Mouse (Mus musculus) lung, adult 18-20 months (tissue): ENCODE data around the gene Fam107a.
"Not testable (repeated sequence)": the region's sequence is repeated elsewhere in the genome, so short reads cannot be mapped to it uniquely, and the experiment has no call there.

Source experiments
- DNase-seq, 2 experiments: peaks; one replicate each; pipeline ENCODE4 v3.0.0; 2022; ENCODE audit warnings: mixed read lengths in 2 of 2

Gene Fam107a

GRCm38 (mm10) chr14:8316366-8317193 is 1.2 kb downstream of the Fam107a start:
- DNase-seq: no peak

- no peak for DNase-seq
Measured at GRCm38 (mm10) chr14:8315169-8315568, 2.7 kb downstream of the Fam107a start.

- peak in 1 of 2 experiments; percentile 51 for DNase-seq
Measured at GRCm38 (mm10) chr14:8314536-8314935, 3.3 kb downstream of the Fam107a start.

- no peak for DNase-seq
Measured at GRCm38 (mm10) chr14:8313877-8314276, 3.9 kb downstream of the Fam107a start.

GRCm38 (mm10) chr14:8309621-8310141 is 8.1 kb downstream of the Fam107a start:
- peak; percentile 65 to 83 for DNase-seq

GRCm38 (mm10) chr14:8308650-8309049 is 9.2 kb downstream of the Fam107a start:
- DNase-seq: no peak

- no peak for DNase-seq
Measured at GRCm38 (mm10) chr14:8306884-8307283, 10.9 kb downstream of the Fam107a start.

GRCm38 (mm10) chr14:8305014-8305413 is 12.8 kb downstream of the Fam107a start:
- DNase-seq: peak; percentile 34 to 59

GRCm38 (mm10) chr14:8304082-8304481 is 13.7 kb downstream of the Fam107a start:
- DNase-seq: no peak

GRCm38 (mm10) chr14:8302687-8303086 is 15.1 kb downstream of the Fam107a start:
- DNase-seq: no peak

- DNase-seq: peak; percentile 50 to 62
Measured at GRCm38 (mm10) chr14:8300281-8300680, 17.5 kb downstream of the Fam107a start.

- DNase-seq: peak; percentile 63 to 78
Measured at GRCm38 (mm10) chr14:8297889-8298293, 19.9 kb downstream of the Fam107a start.

GRCm38 (mm10) chr14:8294257-8294656 is 23.6 kb downstream of the Fam107a start:
- no peak for DNase-seq

- DNase-seq: not testable (repeated sequence)
Measured at GRCm38 (mm10) chr14:8286595-8286994, 31.2 kb downstream of the Fam107a start.

- no peak for DNase-seq
Measured at GRCm38 (mm10) chr14:8283784-8284183, 34.0 kb downstream of the Fam107a start.

GRCm38 (mm10) chr14:8271281-8271680 is 46.5 kb downstream of the Fam107a start:
- not testable (repeated sequence) for DNase-seq

- no peak for DNase-seq
Measured at GRCm38 (mm10) chr14:8264378-8264777, 53.4 kb downstream of the Fam107a start.

GRCm38 (mm10) chr14:8262242-8262641 is 55.6 kb downstream of the Fam107a start:
- no peak for DNase-seq

GRCm38 (mm10) chr14:8260214-8260613 is 57.6 kb downstream of the Fam107a start:
- DNase-seq: no peak

- peak in 1 of 2 experiments; percentile 13 for DNase-seq
Measured at GRCm38 (mm10) chr14:8259166-8259565, 58.7 kb downstream of the Fam107a start, which contains the start of gene Acox2. TSS of gene Acox2 (minus strand) at chr14:8259353.

- DNase-seq: peak; percentile 50 to 80
Measured at GRCm38 (mm10) chr14:8258752-8259151, 59.1 kb downstream of the Fam107a start.

GRCm38 (mm10) chr14:8258335-8258627 is 59.5 kb downstream of the Fam107a start:
- DNase-seq: peak in 1 of 2 experiments; percentile 43

GRCm38 (mm10) chr14:8257521-8258334 is 60.1 kb downstream of the Fam107a start:
- DNase-seq: no peak

- DNase-seq: no peak
Measured at GRCm38 (mm10) chr14:8256881-8257280, 60.9 kb downstream of the Fam107a start.
